Mouse (Mus musculus): ENCODE measurements at regions not wholly inside any gene's neighbourhood (a gene's known extent, or its start where the extent isn't known, plus 50 kb on each side); places are given as distances from the start of the nearest gene placed in this dataset.

DNA sequence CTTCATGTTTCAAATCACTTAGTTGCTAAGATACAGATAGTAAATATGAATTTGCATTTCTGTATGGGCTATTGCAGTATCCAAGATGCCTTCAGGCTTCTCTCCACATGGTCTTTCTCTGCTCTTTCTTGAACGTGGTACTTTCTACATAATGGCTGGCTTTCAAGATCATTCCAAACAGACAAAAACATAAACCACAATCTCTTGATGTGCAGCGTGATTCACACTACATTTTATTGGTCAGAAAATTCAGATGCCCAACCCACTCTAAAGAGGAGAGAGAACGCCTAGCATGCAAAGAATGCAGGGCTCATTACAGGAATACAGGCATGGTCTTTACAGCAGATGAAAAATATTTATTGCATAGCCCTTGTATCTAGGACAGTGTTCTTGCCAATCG, 235.2 kb downstream of the Papss1 start:
- DNase-seq (ENCODE audit: extremely low spot score, low spot score) = no peak

DNA sequence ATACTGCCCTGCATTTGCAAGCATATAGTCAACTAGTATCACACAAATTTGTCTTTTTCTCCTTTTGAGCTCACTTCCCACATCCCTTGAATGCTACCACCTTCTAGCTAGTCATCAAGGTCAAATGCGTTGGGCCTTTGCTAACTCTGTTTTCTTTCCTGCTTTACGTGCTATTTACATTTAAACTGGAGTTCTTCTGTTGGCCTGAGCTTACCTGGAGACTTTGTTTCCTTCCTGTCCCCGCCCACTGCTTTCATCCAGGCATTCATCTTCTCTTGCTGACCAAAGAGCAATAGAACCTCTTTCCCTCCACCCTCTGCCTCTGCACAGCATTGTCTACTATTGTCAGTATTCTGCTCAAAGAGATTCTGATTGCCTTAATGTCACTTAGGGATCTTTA, 237.0 kb downstream of the Papss1 start:
- DNase-seq (ENCODE audit: extremely low spot score, low spot score) = no peak

DNA sequence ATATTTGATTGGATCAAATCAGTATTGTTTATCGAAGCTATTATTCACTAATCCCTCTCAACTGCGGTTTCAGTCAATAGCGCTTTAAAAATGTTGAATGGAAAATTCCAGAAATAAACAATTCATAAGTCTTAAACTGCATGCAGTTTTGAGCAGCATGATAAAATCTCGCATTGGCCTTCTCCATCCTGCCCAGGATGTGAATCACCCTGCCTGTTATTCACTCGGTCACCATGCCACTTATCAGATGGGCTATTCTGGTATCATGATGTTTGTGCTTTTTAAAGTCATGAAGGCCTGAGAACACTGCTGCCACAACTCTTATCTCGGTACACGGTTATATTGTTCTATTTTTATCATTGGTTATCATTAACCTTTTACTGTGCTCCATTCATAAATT, 238.3 kb downstream of the Papss1 start:
- no peak for DNase-seq (ENCODE audit: extremely low spot score, low spot score)

DNA sequence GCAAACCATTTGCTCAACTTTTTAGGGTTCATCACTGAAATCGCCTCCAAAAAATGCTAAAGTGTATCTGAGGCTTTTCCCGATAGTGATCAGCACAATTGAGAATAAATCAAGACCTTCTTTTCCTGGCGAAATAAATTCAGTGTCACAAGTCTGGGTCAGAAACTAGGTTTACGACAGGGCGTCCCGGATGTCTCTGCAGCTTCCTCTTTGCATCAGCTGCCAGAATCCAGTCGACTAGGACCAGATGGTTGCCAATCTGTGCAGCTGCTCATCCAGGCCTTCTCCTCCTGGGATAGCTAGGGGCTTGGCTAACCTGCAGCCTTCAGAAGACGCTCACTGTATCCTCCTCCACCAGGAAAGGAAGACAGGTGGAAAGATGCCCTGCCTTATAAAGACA, 243.6 kb downstream of the Papss1 start:
- DNase-seq (ENCODE audit: extremely low spot score, low spot score) = no peak

DNA sequence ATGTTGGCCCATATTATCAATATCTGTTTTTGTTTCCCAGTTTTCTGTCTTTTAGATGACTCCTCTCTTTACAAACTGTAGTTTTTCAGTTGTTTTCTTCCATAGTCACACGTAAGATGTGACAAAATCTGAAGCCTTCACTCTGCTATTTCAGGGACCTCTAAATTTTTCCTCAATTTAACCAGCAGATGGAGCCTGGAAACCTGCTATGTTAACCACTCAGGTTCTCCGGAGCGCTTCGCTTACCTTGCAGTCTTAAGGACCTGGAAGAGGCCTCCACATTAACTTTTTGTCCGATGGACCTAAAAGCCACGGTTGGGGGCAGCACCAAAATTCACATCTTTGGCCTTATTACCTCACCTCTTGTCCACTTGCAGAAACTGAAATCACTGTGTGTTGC, 248.4 kb downstream of the Papss1 start:
- no peak for DNase-seq (ENCODE audit: extremely low spot score, low spot score)

DNA sequence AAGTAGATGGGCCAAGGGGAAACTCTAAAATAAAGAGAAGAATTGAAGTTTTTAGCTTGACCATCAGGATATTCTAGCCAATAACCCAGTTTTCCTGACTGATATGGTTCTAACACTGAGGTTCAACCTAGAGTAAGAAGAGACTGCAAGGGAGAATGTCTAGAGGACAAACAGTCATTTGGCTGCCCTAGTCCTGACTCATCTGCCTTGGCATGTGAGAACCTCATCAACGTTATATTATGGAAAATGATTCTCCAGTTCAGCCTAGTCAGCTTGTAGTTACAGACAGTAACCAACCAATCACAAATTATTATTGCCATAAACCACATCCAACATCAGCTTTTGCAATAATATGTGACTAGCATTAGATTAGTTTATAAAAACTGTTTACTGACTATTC, 254.2 kb downstream of the Papss1 start:
- DNase-seq (ENCODE audit: extremely low spot score, low spot score) = no peak

DNA sequence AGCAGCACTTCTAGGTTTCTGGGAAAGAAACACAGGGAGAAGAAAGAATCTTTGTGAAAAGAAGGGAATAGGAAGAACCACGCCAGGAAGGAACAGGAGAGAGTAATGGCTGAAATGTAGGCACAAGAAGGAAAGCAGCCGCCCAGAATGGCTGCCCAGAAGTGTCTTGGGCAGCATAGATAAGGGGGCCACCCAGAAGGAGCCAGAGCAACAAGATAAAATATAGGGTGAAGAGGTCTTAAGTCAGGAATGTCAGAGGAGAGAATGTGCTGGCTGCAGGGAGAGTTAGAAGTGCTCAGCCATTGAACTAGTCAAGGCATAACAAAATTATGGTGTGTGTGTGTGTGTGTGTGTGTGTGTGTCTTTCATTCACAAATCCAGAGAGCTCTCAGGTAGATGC, 227.7 kb upstream of the Dkk2 start:
- DNase-seq (ENCODE audit: extremely low spot score, low spot score) = no peak

DNA sequence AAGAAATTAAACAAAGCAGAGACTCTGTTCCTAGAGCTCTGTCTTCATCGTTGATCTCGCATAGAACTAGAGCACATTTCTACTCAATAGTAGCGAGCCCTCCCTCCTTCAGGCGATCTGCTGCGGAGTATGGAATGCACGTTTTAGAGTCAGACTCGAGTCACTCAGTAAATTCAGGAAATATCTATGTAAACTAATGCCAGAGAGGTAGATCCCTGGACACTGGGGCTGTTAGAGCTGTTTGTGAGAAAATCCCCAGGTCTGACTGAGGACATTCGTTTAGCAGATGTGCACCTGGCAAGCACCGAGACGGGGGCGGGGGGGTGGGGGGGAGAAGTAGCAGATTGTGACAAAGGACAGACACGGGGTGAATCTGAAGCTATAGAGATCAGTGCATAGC, 226.0 kb upstream of the Dkk2 start:
- DNase-seq (ENCODE audit: extremely low spot score, low spot score) = no peak

DNA sequence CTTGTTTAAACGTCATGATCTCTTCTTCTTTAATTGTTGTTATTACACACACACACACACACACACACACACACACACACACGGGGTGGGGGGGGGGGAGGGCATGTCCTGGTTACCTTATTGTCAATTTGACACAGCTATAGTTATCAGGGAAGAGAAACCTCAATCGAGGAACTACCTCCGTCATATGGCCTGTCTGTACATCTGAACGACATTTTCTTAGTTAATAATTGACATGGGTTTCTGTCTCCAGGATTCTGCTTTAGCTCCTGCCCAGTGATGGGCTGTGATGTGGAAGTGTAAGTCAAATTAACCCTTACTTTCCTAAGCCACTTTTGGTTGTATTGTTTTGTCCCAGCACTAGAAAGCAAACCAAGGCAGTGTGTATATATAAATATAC, 220.0 kb upstream of the Dkk2 start:
- no peak for DNase-seq (ENCODE audit: extremely low spot score, low spot score)

DNA sequence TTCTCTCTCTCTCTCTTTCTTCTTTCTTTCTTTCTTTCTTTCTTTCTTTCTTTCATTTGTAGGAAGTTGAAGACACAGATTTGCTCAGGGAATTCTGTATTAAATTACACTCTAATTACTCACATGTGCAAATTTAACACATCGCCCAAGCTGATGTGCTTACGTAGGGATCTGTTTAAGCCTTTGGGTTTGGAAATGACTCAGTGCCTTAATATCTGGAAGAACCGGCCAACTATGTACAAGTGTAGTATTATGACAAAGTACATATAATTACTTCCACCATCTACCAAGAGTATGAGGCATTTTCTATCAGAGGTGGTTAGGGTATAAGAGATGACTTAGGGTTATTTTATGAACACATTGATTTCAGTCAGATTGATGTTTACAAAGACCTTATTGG, 217.8 kb upstream of the Dkk2 start:
- no peak for DNase-seq (ENCODE audit: extremely low spot score, low spot score)

DNA sequence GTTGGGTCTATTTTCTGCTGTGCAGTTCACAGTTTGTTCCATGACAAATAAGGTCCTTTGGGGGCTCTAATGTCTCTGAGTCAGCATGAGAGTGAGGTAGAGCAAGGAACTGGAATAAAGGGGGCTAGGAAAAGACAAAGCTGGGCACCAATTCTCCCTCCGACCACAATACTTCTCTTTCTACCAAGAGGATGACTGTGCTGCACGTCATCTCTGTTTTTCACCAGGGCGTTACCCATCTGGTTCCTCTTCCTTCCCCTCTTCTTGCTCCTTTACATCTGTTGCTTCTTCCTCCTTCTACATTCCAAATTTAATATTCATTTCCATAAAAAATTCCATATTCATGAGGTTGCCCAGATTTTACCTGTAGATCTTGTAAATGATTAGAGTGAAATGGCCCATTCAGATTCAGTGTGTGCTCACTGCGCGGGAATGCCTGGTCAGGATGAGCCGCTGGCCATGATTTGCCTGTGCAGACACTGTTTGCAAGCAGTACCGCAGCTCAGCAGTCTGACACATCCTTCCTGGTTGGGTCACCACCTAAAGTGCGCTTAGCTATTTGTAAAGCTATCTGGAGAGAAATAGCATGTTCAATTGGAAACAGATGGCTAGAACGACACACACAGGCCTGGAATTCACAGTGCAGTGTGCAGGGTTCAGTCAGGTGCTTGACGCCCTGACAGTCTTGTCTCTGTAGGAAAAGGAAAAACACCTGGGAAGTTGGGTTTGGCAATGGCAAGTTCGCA, 216.7 kb upstream of the Dkk2 start:
- peak; percentile 17 for DNase-seq (ENCODE audit: extremely low spot score, low spot score)

DNA sequence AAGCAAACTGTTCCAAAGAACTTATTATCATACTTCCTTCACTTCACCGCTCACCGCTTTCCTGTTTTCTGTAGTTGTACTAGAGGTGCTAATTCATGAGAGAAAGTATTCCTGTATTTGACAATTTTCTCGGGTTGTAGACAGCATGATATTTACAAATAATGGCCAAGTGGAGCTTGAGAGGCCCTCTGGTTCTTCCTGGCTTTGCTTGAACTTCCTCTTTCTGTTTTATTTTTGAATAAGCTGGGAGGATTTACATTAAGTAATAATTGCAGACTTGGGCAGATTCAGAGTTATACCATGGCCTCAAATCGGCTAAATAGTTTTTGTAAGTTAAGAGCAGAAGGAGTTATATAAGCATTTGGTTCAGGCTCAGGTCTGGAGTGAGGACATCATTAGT, 215.8 kb upstream of the Dkk2 start:
- DNase-seq (ENCODE audit: extremely low spot score, low spot score) = no peak

DNA sequence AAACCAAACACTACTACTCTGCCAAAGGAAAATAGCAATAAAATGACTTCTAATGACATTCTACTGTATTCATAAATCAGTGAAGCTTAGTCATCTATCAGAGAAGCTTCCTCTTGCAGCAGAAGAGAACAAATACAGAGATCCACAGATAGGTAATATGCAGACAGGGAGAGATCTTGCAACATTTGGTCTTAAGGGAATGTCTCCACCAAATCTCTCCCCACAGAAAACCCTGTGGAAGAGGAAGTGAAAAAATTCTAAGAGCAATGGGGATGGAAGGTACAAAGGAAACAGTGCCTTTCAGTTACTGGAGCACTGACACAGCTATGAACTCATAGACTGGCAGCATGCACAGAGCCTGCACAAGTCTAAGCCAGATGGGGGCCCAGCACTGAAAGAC, 202.4 kb upstream of the Dkk2 start:
- DNase-seq (ENCODE audit: extremely low spot score, low spot score) = no peak

DNA sequence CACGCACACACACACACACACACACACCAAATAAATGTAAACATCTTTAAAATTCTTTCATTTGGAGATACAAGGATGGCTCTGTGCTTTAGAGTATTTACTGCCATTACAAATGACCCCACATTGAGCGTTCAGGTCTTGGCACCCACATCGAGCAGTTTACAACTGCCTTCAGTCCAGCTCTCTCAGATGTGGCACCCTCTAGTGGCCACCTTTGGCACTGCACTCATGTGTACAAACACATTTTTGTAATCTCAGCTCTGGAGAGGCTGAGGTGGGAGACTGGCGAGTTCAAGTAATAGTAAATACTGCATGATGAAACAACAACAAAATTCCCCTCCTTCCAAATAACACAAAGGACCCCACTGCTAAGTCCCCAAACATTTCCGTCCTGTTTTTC, 198.6 kb upstream of the Dkk2 start:
- DNase-seq (ENCODE audit: extremely low spot score, low spot score) = peak; percentile 37

DNA sequence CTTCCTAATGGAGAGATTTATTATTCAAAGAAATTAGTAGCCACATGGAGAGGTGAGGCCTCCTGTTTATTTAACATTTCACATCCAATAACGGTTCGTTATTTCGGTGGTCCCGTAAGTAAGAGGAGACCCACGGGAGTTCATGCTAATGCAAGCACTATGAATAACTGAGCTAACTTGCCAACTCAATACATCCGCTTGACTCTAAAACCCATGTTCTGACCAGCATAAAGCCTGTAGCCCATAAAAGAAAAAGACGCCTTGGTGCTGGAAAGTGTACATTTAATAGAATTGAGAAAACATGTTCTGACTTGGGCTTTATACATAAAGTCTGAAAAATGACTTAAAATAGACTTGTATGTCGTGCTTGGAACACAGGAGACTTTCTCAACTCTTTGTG, 198.1 kb upstream of the Dkk2 start:
- no peak for DNase-seq (ENCODE audit: extremely low spot score, low spot score)

DNA sequence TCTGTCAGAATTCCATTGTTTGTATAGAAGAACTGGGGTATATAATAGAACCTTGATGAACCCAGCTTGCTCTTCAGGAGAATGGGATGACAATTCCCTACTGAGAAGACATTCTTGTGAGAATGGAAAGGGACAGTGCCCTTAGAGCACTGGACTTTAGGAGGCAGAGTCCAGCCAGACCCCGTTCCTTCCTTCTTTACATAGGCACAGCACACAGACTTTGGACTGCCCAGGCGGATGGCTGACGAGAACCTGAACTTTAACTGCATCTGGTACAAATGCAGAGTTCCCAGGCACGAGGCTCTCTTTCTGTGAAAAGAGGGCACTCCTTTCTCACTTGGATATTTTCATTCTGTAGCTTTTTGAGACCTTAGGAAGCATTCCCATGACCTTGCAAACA, 197.4 kb upstream of the Dkk2 start:
- DNase-seq (ENCODE audit: extremely low spot score, low spot score) = no peak

DNA sequence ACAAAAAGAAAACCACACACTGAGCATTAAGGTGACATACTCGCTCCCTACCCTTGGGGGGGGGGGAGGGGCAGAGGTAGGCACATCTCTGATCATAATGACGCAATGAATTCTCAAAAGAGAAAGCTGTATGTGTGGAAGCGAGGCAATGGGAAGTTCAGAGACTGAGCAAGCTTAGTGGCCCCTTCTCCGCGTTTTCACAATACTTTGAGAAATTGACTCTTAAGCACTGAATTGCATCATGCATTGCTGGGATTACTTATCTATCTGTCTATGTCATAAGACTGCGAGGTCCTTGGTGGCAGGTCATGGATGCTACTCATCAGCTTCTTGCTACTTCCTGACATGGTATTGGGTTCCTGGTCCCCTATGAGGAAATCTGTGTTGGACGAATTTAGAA, 193.2 kb upstream of the Dkk2 start:
- no peak for DNase-seq (ENCODE audit: extremely low spot score, low spot score)

DNA sequence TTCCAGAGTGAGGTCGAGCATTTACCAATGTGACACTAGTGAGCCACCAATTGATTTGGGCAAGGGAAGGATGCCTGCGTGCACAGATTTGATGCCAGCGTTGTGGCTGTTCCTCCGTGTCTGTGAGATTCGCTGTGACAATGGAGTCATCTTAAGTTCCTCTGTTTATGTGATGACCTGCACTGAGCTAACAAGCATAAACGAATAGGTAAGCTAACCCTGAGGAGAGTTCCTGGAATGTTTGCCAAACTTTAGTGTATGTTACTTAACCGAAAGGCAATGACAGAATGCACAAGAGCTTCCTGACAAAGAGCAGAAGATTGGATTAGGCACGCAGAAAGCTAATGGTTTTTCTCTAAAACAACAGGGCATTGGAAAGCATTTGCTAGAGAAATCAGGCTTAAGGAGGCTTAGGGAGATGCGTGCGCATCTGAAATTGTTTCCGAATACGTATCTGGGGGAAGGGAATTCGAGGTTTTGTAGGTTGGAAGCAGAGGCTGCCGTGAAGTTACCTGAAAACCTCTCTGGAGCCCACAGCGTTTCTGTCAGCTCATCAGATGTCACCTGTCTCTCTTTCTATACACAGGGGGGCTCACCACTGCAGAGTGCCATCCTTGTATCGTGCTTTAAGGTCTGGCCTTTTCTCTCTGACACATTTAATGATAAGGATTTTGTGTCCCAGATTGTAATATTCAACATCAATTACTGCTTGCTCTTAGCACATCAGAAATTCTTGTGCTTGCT, 191.9 kb upstream of the Dkk2 start:
- DNase-seq (ENCODE audit: extremely low spot score, low spot score) = no peak

DNA sequence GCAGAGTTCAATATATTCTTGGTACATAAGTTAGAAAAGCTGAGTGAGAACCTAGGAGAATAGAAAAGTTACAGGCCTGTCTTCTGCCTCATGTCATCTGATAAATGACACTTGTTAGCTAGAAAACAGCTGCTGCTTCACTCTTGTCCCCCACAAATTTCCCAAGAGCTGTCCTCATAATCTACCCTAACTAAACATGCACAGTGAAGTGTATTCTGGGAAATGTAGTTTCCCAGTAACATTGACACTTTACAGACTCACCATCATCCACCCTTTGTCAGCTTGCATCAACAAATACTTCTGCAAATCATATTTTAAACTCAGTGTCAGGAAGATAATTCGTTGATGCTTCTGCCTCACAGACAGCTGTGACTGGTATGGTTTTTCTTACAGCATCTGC, 190.0 kb upstream of the Dkk2 start:
- DNase-seq (ENCODE audit: extremely low spot score, low spot score) = no peak

DNA sequence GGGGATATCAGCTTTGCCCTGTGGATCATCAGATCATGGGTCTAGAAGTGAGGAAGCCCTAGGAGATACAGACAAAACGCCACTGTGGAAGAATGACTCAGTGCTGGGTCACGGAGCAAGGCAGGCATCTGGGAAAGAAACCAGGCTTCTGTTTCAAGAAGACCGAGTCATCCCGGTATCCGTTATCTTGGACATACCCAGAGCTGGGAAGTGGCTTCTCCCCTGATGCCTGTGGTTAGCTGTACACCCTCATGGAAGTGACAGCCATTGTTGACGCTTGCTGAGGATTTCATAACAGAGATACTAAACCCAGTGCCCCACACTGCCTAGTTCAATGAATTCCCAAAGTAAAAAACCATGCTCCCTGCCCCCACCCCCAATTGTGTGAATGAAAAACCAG, 171.6 kb upstream of the Dkk2 start:
- no peak for DNase-seq (ENCODE audit: extremely low spot score, low spot score)

DNA sequence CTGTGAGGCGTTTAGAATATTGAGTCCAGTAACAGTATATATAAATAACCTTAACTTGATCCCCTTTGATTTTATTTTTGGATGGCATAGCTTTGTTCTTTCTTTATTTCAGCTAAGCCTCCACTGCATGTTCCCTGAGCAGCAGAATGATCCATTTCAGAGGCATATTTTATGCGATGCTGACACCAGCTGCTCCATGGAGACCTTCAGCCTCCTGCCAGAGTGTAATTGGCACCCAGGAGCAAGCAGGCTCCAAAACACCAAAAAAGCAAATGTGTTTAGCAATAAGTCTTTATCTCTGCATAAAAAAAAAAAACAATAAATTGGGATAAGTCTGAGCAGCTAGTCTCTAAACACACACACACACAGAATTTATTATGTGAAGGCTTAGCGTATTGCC, 170.7 kb upstream of the Dkk2 start:
- DNase-seq (ENCODE audit: extremely low spot score, low spot score) = no peak

DNA sequence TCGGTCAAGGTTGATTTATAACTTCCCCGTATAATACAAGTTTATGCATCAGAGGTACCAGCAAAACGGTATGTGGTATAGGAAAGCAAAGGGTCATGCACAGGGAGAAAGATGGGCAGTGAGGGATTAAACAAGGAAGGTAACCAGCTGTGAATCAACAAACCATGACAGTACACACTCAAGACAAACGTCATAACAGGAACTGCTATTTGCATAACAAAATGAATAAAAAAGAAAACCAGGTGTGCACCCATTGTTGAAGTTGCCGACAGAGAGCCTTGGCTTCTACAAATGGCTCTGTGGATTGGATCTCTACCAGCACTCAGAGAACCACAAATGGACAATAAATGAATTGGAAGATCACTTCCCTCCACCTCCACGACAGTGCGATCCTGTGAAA, 170.1 kb upstream of the Dkk2 start:
- no peak for DNase-seq (ENCODE audit: extremely low spot score, low spot score)

All from neural tube, embryonic 10.5 days (tissue).